Mouse (Mus musculus) hindbrain, embryonic 12.5 days (tissue): ENCODE results near the gene Ccnl1. TPM values are rescaled to one million over a fixed set of nuclear protein-coding genes. Genes with fewer than 3 reads are reported as not detected.
A peak's percentile ranks its signal among the peaks of the same experiment; 100 is the strongest.

Experiments
- ATAC-seq: fragments of 200-750 bp; cut with Nextera tagmentation; 2 replicates; pipeline ENCODE4 v1.8.0; 2017; ENCODE audit warnings: moderate TSS enrichment; ENCODE audit not compliant: low FRiP score
- H3K27ac ChIP-seq: fragments of 300-500 bp; sonication (generic); 2 replicates; pipeline ENCODE4 v1.5.1; 2016; ENCODE audit warnings: mild to moderate bottlenecking
- H3K27me3 ChIP-seq: fragments of 300-500 bp; sonication (generic); 2 replicates; pipeline ENCODE4 v1.6.1; 2016; ENCODE audit warnings: mild to moderate bottlenecking
- H3K36me3 ChIP-seq: fragments of 300-500 bp; sonication (generic); 2 replicates; pipeline ENCODE4 v1.6.1; 2016; ENCODE audit warnings: mild to moderate bottlenecking
- H3K4me1 ChIP-seq: fragments of 300-500 bp; sonication (generic); 2 replicates; pipeline ENCODE4 v1.6.1; 2016
- H3K4me2 ChIP-seq: fragments of 300-500 bp; sonication (generic); replicated peaks from 2 replicates; pipeline ENCODE4 v1.6.1; 2016; ENCODE audit warnings: mild to moderate bottlenecking
- H3K4me3 ChIP-seq: fragments of 300-500 bp; sonication (generic); 2 replicates; pipeline ENCODE4 v1.5.1; 2016; ENCODE audit warnings: mild to moderate bottlenecking
- H3K9ac ChIP-seq: fragments of 300-500 bp; sonication (generic); 2 replicates; pipeline ENCODE4 v1.6.1; 2016; ENCODE audit warnings: mild to moderate bottlenecking, moderate library complexity
- H3K9me3 ChIP-seq: fragments of 300-500 bp; sonication (generic); replicated peaks from 2 replicates; pipeline ENCODE4 v1.6.1; 2016; ENCODE audit warnings: mild to moderate bottlenecking
- WGBS: fragments of 180-500 bp; shearing (Covaris S2); methylation state at CpG from one replicate; pipeline ENCODE4 v1.1.7; 2016; 5-methylcytosine and 5-hydroxymethylcytosine counted together
- polyA plus RNA-seq: library from polyadenylated mRNA; unstranded; fragments of >200 nt; fragmentation: Nextera tagmentation; extraction: Ambion mirVana; gene quantifications from 2 replicates; pipeline ENCODE4 v1.2.1, GENCODE M21; 2016

Ccnl1 gene
- 122 and 123 TPM in 2 replicates for polyA plus RNA-seq

GRCm38 (mm10) chr3:65958102-65958839 is at the start of gene Ccnl1:
Gene Ccnl1 (minus strand): TSS chr3:65958249.
- Histone ChIP-seq H3K4me2 (peak within 1 kb of the TSS; percentile 84), H3K36me3 (peaks cover 19% of the 10 kb centered on the region), H3K9ac (peak within 1 kb of the TSS; percentile 100), H3K27me3 (no peaks in the 10 kb centered on the region), H3K9me3 (no peaks in the 10 kb centered on the region), H3K4me1 (peaks cover 29% of the 10 kb centered on the region), H3K4me3 (peak within 1 kb of the TSS; percentile 99), H3K27ac (peak within 1 kb of the TSS; percentile 100)
- peak; percentile 95 for ATAC-seq
- WGBS = under 1% methylated on average over 70 of the region's 70 CpGs

GRCm38 (mm10) chr3:66004989-66005388 is 46.9 kb upstream of the Ccnl1 start:
- H3K9me3 ChIP-seq = no peaks in the 10 kb centered on the region
- ATAC-seq = no peak
- no peaks in the 10 kb centered on the region for H3K36me3 ChIP-seq
- H3K9ac ChIP-seq = no peak overlapping the region
- H3K4me2 ChIP-seq = no peak overlapping the region
- no peaks in the 10 kb centered on the region for H3K4me1 ChIP-seq
- no peak overlapping the region for H3K27ac ChIP-seq
- WGBS = 86% methylated on average over 4 of the region's 4 CpGs
- H3K27me3 ChIP-seq = no peaks in the 10 kb centered on the region
- H3K4me3 ChIP-seq = no peak overlapping the region

- Histone ChIP-seq H3K4me2 (no peak overlapping the region), H3K9me3 (no peaks in the 10 kb centered on the region), H3K4me1 (no peaks in the 10 kb centered on the region), H3K27ac (no peak overlapping the region), H3K27me3 (no peaks in the 10 kb centered on the region), H3K36me3 (no peaks in the 10 kb centered on the region), H3K9ac (no peak overlapping the region), H3K4me3 (no peak overlapping the region)
- WGBS = 69% methylated on average over 7 of the region's 7 CpGs
- ATAC-seq = no peak
Observed at GRCm38 (mm10) chr3:66004220-66004951, 46.3 kb upstream of the Ccnl1 start.

- H3K4me3 ChIP-seq = no peak overlapping the region
- 88% methylated on average over 2 of the region's 2 CpGs for WGBS
- no peak overlapping the region for H3K4me2 ChIP-seq
- no peaks in the 10 kb centered on the region for H3K27me3 ChIP-seq
- no peaks in the 10 kb centered on the region for H3K9me3 ChIP-seq
- H3K4me1 ChIP-seq = no peaks in the 10 kb centered on the region
- no peak overlapping the region for H3K27ac ChIP-seq
- no peak overlapping the region for H3K9ac ChIP-seq
- no peaks in the 10 kb centered on the region for H3K36me3 ChIP-seq
- ATAC-seq = no peak
Observed at GRCm38 (mm10) chr3:66000400-66000799, 42.4 kb upstream of the Ccnl1 start.

GRCm38 (mm10) chr3:65997360-65998008 is 39.4 kb upstream of the Ccnl1 start:
- no peak overlapping the region for H3K9ac ChIP-seq
- 74% methylated on average over 7 of the region's 7 CpGs for WGBS
- no peaks in the 10 kb centered on the region for H3K36me3 ChIP-seq
- no peaks in the 10 kb centered on the region for H3K4me1 ChIP-seq
- ATAC-seq = no peak
- no peaks in the 10 kb centered on the region for H3K27me3 ChIP-seq
- no peaks in the 10 kb centered on the region for H3K9me3 ChIP-seq
- no peak overlapping the region for H3K4me2 ChIP-seq
- no peak overlapping the region for H3K4me3 ChIP-seq
- H3K27ac ChIP-seq = no peak overlapping the region

GRCm38 (mm10) chr3:65992395-65993340 is 34.6 kb upstream of the Ccnl1 start:
- 78% methylated on average over 11 of the region's 11 CpGs for WGBS
- H3K9ac ChIP-seq = no peak overlapping the region

GRCm38 (mm10) chr3:65990957-65991646 is 33.1 kb upstream of the Ccnl1 start:
- no peak overlapping the region for H3K4me3 ChIP-seq
- no peak overlapping the region for H3K4me2 ChIP-seq
- H3K9ac ChIP-seq = no peak overlapping the region
- H3K27me3 ChIP-seq = no peaks in the 10 kb centered on the region
- H3K9me3 ChIP-seq = no peaks in the 10 kb centered on the region
- H3K36me3 ChIP-seq = no peaks in the 10 kb centered on the region
- no peak overlapping the region for H3K27ac ChIP-seq
- no peak for ATAC-seq
- 26% methylated on average over 3 of the region's 3 CpGs for WGBS
- H3K4me1 ChIP-seq = no peaks in the 10 kb centered on the region

More at GRCm38 (mm10) chr3:65992395-65993340, 34.6 kb upstream of the Ccnl1 start:
- Histone ChIP-seq H3K4me1 (no peaks in the 10 kb centered on the region), H3K27me3 (no peaks in the 10 kb centered on the region), H3K27ac (no peak overlapping the region), H3K4me2 (no peak overlapping the region), H3K36me3 (no peaks in the 10 kb centered on the region), H3K9me3 (no peaks in the 10 kb centered on the region), H3K4me3 (no peak overlapping the region)
- no peak for ATAC-seq

- H3K4me3 ChIP-seq = no peak overlapping the region
- no peak overlapping the region for H3K4me2 ChIP-seq
- no peak overlapping the region for H3K9ac ChIP-seq
- H3K27ac ChIP-seq = no peak overlapping the region
- 78% methylated on average over 4 of the region's 4 CpGs for WGBS
- no peaks in the 10 kb centered on the region for H3K36me3 ChIP-seq
- no peaks in the 10 kb centered on the region for H3K4me1 ChIP-seq
- no peak for ATAC-seq
- no peaks in the 10 kb centered on the region for H3K9me3 ChIP-seq
- H3K27me3 ChIP-seq = no peaks in the 10 kb centered on the region
Observed at GRCm38 (mm10) chr3:65990524-65990923, 32.5 kb upstream of the Ccnl1 start.

- ATAC-seq = no peak
- no peak overlapping the region for H3K9ac ChIP-seq
- H3K4me3 ChIP-seq = no peak overlapping the region
- H3K9me3 ChIP-seq = no peaks in the 10 kb centered on the region
- H3K4me1 ChIP-seq = no peaks in the 10 kb centered on the region
- WGBS = 86% methylated on average over 8 of the region's 8 CpGs
- no peaks in the 10 kb centered on the region for H3K27me3 ChIP-seq
- no peaks in the 10 kb centered on the region for H3K36me3 ChIP-seq
- H3K27ac ChIP-seq = no peak overlapping the region
- no peak overlapping the region for H3K4me2 ChIP-seq
Observed at GRCm38 (mm10) chr3:65988711-65989495, 30.9 kb upstream of the Ccnl1 start.

- Histone ChIP-seq H3K4me1 (peaks cover 11% of the 10 kb centered on the region), H3K4me2 (no peak overlapping the region), H3K9me3 (no peaks in the 10 kb centered on the region), H3K4me3 (no peak overlapping the region), H3K27me3 (no peaks in the 10 kb centered on the region), H3K9ac (no peak overlapping the region), H3K36me3 (no peaks in the 10 kb centered on the region), H3K27ac (no peak overlapping the region)
- 37% methylated on average over 3 of the region's 3 CpGs for WGBS
- no peak for ATAC-seq
Observed at GRCm38 (mm10) chr3:65976296-65976695, 18.2 kb upstream of the Ccnl1 start.

- H3K27me3 ChIP-seq = no peaks in the 10 kb centered on the region
- no peaks in the 10 kb centered on the region for H3K36me3 ChIP-seq
- WGBS = 2% methylated on average over 5 of the region's 5 CpGs
- peak; percentile 35; the same call in 1 of the 2 replicates for ATAC-seq
- H3K9me3 ChIP-seq = no peaks in the 10 kb centered on the region
- H3K4me2 ChIP-seq = peak overlapping the region; percentile 65
- H3K4me3 ChIP-seq = peak overlapping the region; percentile 63
- H3K27ac ChIP-seq = peak overlapping the region; percentile 98
- H3K9ac ChIP-seq = peak overlapping the region; percentile 55
- H3K4me1 ChIP-seq = peaks cover 11% of the 10 kb centered on the region
Observed at GRCm38 (mm10) chr3:65975317-65975716, 17.3 kb upstream of the Ccnl1 start.
